Mouse (Mus musculus): ENCODE data around the gene Rpl37a.

Rpl37a gene

DNA sequence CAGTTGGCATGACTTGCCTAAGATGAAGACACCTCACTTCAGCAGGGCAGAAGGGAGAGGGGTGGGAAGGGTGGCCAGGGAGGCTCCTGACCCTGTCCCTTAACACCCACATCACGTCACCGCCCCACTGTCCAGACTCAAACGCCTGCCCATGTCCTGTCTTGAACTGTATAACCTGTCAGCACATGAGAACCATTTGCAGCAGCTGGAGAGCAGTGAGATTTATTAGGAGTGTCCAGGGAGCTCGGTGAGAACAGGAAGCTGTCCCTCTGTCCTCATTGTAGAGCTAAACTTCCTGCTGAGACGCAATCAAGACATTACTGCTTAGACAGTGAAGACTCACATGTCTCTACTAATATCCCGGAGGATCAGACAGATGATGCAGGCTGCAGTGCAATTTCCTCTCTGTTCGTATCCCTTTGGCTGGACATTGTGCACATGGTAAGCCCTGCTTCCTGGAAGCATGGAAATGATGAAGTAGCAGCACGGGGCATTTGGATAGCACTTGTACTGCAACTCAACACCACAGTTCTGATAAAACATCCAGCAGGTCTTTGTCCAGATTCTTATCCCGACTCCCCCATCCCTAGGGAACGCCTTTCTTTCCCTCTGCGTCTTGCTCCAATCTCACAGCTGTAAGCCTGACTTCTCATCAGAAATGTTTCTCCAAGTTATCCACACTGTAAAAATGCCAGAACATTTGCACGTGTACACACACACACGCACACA, 25.5 kb downstream of the Rpl37a start:
- in situ Hi-C loops (cut with MboI, MseI), result no loop called here

DNA sequence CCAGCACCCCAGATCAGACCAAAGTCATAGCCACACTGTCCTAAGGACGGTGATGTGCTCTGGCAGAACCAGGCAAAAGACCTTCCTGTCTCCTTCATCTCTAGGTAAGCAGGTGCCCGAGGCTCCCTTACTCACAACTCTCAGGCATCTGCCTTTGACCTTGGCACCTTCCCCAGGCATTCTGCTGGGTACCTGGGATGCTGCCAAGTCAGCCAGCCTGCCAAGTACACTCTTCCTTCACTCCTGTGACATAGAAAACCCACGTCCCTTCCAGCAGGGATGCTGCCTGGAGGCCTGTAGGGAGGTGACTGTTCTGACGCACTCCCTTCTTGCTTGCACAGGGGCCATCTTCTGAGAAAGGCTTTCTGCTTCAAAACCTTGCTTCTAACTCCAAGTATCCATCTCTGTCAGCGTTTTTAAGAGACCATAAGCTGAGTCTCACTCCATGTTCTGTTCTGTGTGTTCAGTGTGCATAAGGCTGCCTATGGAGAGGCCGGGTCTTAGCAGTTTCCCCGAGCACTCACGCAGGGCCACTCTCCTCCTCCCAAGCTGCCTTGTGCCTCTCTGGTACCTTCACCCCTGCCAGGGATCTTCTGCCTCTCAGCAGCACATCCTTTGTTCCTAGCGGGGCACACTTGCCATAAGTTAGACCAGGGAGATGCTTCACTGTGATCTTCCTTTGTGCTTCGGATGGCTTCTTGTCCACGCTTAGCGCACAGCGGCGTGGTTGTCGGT, 28.0 kb downstream of the Rpl37a start:
- in situ Hi-C loops (cut with MboI, MseI), result no loop called here

DNA sequence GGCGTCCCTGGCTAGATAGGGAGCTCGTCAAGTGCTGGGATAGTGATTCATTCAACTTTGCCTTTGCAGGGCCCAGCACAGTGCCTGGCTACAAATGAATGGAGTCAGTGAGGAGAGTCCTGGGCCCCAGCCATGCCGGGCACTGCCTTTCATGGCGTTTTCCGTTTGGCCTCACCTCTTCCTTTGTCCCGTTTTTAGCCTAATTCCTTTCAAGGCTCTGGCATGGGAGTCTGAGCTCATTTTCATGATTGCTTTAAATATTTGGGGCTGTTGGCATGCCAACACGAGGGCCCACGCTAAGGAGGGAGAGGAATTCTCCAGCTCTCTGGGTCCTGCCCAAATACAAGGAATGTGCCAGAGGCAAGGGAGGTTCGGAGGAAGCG, 28.6 kb downstream of the Rpl37a start:
- in situ Hi-C loops (cut with MboI, MseI), result no loop called here

DNA sequence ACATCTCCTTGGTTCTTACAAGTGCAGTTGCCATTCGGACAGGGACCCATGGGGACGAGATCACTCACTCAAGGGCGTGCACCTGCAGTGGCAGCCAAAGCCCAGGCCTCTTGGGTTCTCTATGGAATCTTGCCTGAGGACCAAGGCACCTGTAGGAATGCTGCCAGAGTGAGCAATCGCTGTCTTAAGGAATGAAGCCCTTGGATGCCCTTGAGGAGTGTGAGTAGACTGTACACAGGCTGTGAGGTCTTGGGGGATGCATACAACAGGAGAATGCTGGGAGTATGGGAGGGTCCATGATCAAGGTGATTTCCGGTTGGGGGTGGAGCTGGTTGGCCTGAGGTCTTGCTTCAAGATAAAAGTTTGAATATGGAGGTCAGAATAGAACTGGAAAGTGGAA, 30.3 kb downstream of the Rpl37a start:
- in situ Hi-C loops (cut with MboI, MseI), result no loop called here

DNA sequence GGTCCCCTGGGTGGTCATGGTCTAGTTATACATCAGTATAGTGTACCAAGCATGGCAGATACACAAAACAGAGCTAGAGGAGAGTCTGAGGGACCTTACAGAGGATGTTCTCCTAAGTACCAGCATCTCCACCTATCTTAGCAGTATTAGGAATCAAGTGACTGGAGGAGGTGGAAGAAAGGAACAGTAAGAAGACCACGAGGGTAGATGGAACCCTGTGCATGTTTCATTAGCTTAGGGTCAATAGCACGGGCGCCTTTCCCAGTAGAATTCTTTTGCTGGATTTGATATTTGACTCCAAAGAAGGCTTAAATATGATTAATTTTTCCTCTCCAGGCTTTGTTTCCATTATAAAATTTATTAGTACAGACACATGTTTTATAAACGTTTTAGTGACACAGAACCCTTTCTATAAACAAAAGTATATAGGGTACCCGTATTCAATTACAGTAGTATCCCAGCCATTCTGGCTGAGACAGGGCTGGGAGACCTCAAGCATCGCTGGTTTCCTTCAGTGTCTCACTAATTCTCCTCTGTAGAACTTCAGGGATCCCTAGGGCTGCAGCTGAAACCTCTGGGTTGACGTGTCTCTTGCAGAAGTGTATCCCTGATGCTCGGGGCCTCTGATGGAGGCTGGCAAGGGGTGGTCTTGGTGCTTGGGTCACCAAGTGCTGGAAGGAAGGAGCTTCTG, 33.9 kb downstream of the Rpl37a start:
- in situ Hi-C loops (cut with MboI, MseI), result no loop called here

DNA sequence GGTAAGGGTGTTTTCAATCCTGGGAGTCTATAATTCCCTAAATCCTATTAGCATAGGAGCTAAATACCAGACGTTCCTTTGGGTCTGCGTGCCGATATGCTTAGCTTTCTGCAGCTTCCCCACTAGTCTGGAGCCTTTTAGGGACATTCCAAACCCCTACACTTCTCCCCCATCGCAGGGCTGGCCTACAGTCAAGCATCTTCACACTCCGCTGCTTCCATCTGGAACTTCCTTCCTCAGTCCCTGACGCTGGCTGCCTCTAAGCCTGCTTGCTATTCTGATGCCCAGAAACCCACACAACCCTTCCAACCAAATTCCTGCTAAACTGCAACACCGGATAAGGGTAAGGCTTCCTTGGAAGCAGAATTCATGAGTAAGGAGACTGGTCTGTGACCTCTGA, 35.3 kb downstream of the Rpl37a start:
- in situ Hi-C loops (cut with MboI, MseI), result no loop called here

DNA sequence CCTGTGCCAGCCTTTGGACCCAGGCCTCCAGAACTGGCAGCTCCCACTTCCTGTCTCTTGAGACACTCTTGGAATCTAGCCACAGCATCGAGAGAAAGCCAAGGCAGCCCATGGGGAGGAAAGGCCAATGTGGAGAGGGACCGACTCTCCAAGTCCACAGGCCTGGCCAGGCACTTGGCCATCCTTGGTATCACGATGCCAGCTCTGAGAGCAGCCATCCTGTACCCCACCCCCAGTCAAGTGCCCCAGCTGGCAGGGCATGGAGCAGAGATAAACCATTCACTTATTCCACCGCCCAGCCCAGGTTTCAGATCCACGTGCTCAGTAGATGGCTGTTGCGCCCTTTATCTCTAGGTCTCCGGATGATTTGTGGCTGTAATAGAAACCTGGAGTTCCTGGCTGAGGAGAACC, 40.3 kb downstream of the Rpl37a start:
- in situ Hi-C loops (cut with MboI, MseI), result no loop called here

DNA sequence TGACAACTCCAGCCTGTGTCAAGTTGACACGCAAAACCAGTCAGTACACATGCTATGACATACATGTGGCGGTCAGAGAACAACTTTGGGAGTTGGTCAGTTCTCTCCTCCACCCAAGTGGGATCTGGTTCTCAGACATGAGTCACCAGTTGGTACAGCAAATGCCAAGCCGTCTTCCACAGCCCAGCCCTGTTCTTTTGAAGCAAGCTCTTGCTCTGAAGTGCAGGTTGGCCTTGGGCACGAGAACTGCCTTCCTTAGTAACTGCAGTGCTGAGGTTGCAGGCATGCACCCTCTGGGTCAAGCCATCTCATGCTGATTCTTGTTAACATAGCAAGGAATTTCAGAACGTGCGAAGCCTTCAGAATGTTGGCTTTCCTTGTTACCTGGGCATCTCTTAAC, 42.1 kb downstream of the Rpl37a start:
- in situ Hi-C loops (cut with MboI, MseI), result no loop called here

DNA sequence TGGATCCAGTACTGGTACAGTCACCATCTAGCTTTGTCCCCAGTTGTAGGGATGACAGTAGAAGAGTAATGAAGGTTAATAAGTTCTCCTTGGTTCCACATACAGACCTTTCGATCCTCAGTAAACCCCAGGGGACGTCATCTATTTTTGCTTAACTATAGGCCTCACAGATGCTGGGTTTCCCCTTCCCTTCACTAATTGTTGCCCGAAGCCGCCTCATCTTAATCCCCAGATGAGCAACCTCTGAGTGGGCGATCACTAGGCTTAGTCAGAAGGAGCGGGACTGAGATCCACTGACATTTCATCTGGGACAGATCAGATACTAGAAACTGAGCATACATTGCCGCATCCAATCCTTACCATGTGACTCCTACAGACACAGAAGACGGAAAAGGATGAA, 44.1 kb downstream of the Rpl37a start:
- in situ Hi-C loops (cut with MboI, MseI), result no loop called here

DNA sequence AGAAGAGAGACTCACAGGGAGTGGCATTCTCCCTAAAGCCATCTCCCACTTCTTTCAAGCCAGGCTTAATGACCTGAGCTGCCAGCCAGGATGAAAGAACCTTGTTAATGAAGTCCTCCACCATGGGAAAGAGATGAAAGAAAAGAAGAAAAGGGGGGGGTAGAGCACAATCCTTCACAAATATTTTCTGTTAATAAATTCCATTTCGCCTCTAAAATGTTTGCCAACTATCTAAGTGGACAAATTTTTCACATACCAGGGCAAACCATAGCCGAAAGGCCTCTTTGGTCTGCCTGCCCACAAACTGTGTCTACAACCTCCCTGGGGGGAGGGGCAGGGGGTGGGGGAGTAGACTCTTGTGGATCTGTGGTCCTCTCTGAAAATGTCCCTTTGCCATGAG, 44.7 kb downstream of the Rpl37a start:
- in situ Hi-C loops (cut with MboI, MseI), result no loop called here

DNA sequence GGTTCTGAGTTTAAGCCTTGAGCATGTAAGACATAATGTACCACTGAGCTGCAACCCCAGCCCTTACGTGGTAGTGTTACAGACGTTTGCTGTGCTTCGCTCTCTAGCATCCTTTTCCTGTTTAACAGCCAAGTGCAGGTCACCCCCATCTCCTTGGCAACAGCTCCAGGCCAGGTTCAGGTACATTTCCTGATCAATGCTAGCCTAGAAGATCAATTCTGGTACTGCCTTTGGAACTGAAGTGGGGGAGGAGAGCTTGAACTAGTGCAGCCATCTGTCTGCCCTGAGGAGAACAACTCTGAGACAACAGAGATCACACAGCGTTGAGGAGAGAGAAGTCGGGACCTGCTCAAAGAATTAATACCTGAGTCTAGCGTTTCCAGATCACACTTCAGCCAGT, 48.7 kb downstream of the Rpl37a start:
- in situ Hi-C loops (cut with MboI, MseI), result no loop called here

Data from T-helper 2 cell (primary cell).